Mouse (Mus musculus) C2C12 (cell line): ENCODE results near the gene Map4k3.

Experiments used
- CTCF ChIP-seq: IDR thresholded peaks from one replicate; pipeline ENCODE4 v1.5.1; 2011; ENCODE audit not compliant: control insufficient read depth, insufficient read depth, insufficient read length
- MYOD1 ChIP-seq: IDR thresholded peaks from one replicate; pipeline ENCODE4 v1.6.1; 2011; ENCODE audit warnings: low read depth; ENCODE audit not compliant: control insufficient read depth, insufficient read length

GRCm38 (mm10) chr17:80660234-80660633 is 68.1 kb downstream of the Map4k3 start:
- TF ChIP-seq CTCF (no peak), MYOD1 (no peak)
